Mouse (Mus musculus) myocyte (in vitro differentiated cells): ENCODE measurements around the gene Kdm5c. TPM values are rescaled to one million over a fixed set of nuclear protein-coding genes. Genes with fewer than 3 reads are reported as not detected.
"Not testable (repeated sequence)": the region's sequence is repeated elsewhere in the genome, so short reads cannot be mapped to it uniquely, and the experiment has no call there.

Experiments
- H3K27me3 ChIP-seq: one replicate; pipeline ENCODE4 v1.6.1; 2011; ENCODE audit not compliant: control insufficient read depth, insufficient read depth, insufficient read length
- H3K36me3 ChIP-seq: one replicate; pipeline ENCODE4 v1.6.1; 2011; ENCODE audit not compliant: control insufficient read depth, insufficient read depth
- H3K4me2 ChIP-seq: one replicate; pipeline ENCODE4 v1.6.1; 2011; ENCODE audit warnings: low read depth, control low read depth
- H3K4me3 ChIP-seq: one replicate; pipeline ENCODE4 v1.5.1; 2011; ENCODE audit warnings: mild to moderate bottlenecking, control low read depth, moderate library complexity
- H3K79me2 ChIP-seq: one replicate; pipeline ENCODE4 v1.6.1; 2011; ENCODE audit not compliant: control insufficient read depth, insufficient read depth
- H3ac ChIP-seq: one replicate; pipeline ENCODE4 v1.6.1; 2011; ENCODE audit not compliant: control insufficient read depth, insufficient read length
- CEBPB ChIP-seq: IDR thresholded peaks from 2 replicates; pipeline ENCODE4 v1.6.1; 2011; ENCODE audit warnings: mild to moderate bottlenecking, moderate library complexity; ENCODE audit not compliant: poor library complexity, insufficient read depth, severe bottlenecking
- E2F4 ChIP-seq: IDR thresholded peaks from one replicate; pipeline ENCODE4 v1.6.1; 2011; ENCODE audit warnings: mild to moderate bottlenecking, control low read depth, moderate library complexity; ENCODE audit not compliant: insufficient read depth
- MAX ChIP-seq: IDR thresholded peaks from one replicate; pipeline ENCODE4 v1.6.1; 2011; ENCODE audit warnings: low read depth, mild to moderate bottlenecking, control low read depth
- MYOD1 ChIP-seq, 3 experiments: IDR thresholded peaks; one replicate each; pipeline ENCODE4 v1.6.1; 2011; ENCODE audit warnings: control low read depth in 2 of 3, low read depth in 2 of 3, mild to moderate bottlenecking in 2 of 3, moderate library complexity in 1 of 3; ENCODE audit not compliant: insufficient read length in 2 of 3, control insufficient read depth in 1 of 3
- MYOG ChIP-seq, 3 experiments: IDR thresholded peaks; one replicate each; pipeline ENCODE4 v1.6.1; 2011; ENCODE audit warnings: control low read depth in 2 of 3, low read depth in 2 of 3, mild to moderate bottlenecking in 2 of 3; ENCODE audit not compliant: insufficient read length in 2 of 3, control insufficient read depth in 1 of 3, insufficient read depth in 1 of 3
- POLR2A ChIP-seq: IDR thresholded peaks from one replicate; pipeline ENCODE4 v1.6.1; 2011; ENCODE audit warnings: low read depth, mild to moderate bottlenecking, control low read depth, moderate library complexity; ENCODE audit not compliant: insufficient read length
- POLR2AphosphoS2 ChIP-seq: IDR thresholded peaks from one replicate; pipeline ENCODE4 v1.6.1; 2011; ENCODE audit warnings: low read depth, control low read depth; ENCODE audit not compliant: insufficient read length
- REST ChIP-seq: IDR thresholded peaks from one replicate; pipeline ENCODE4 v1.6.1; 2011; ENCODE audit warnings: mild to moderate bottlenecking, control low read depth, moderate library complexity; ENCODE audit not compliant: insufficient read depth, insufficient read length
- SRF ChIP-seq: IDR thresholded peaks from one replicate; pipeline ENCODE4 v1.6.1; 2011; ENCODE audit warnings: low read depth; ENCODE audit not compliant: control insufficient read depth, insufficient read length
- TCF12 ChIP-seq: IDR thresholded peaks from one replicate; pipeline ENCODE4 v1.6.1; 2011; ENCODE audit warnings: mild to moderate bottlenecking, control low read depth; ENCODE audit not compliant: poor library complexity, insufficient read depth, severe bottlenecking
- TCF3 ChIP-seq: IDR thresholded peaks from one replicate; pipeline ENCODE4 v1.6.1; 2011; ENCODE audit warnings: low read depth, control low read depth; ENCODE audit not compliant: insufficient read length
- USF1 ChIP-seq: IDR thresholded peaks from one replicate; pipeline ENCODE4 v1.6.1; 2011; ENCODE audit warnings: low read depth, mild to moderate bottlenecking, control low read depth, moderate library complexity
- polyA plus RNA-seq: library from polyadenylated mRNA; unstranded; fragments of >200 nt; fragmentation: generic; extraction: Trizol; gene quantifications from one replicate; pipeline ENCODE4 v1.2.1, GENCODE M21; 2012; ENCODE audit warnings: missing spikeins

Kdm5c gene
- polyA plus RNA-seq, 1 experiment: 36.6 TPM

DNA sequence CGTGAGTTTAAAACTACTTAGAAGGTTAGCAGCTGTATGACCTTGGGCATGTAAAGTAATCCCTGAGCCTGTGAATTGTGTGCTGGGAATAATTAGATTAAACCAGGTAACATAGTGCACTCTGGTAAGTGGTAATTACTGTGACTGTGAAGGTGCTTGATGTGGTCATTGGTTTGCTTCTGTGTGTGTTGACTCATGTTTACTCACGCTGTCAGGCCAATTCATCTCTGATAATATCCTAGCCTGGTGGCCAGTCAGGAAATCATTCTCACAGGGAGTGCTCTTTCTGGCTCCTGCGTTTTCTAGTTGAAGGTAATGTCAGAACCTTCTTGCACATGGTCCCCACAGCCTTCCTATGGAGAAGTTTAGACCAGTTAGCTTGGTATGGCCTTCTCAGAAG lies 1.3 kb downstream of the Kdm5c start:
- TF ChIP-seq MYOG (IDR thresholded peaks at IDR 0.05; ENCODE audit: control insufficient read depth in 1 of 3, insufficient read depth in 1 of 3, insufficient read length in 2 of 3, low read depth in 2 of 3) (no peak), REST (no peak), SRF (no peak), MAX (no peak), POLR2A (no peak), TCF3 (no peak), POLR2AphosphoS2 (no peak), E2F4 (no peak), CEBPB (no peak), TCF12 (no peak), USF1 (no peak), MYOD1 (IDR thresholded peaks at IDR 0.05; ENCODE audit: control insufficient read depth in 1 of 3, insufficient read length in 2 of 3, low read depth in 2 of 3) (no peak)
- H3K79me2 ChIP-seq: peaks cover 47% of the 10 kb centered on the region
- H3K4me2 ChIP-seq: peak overlapping the region; percentile 89
- H3K36me3 ChIP-seq: peaks cover 8% of the 10 kb centered on the region
- H3K27me3 ChIP-seq: no peaks in the 10 kb centered on the region
- H3K4me3 ChIP-seq: peak overlapping the region; percentile 98
- H3ac ChIP-seq: peak overlapping the region; percentile 27

DNA sequence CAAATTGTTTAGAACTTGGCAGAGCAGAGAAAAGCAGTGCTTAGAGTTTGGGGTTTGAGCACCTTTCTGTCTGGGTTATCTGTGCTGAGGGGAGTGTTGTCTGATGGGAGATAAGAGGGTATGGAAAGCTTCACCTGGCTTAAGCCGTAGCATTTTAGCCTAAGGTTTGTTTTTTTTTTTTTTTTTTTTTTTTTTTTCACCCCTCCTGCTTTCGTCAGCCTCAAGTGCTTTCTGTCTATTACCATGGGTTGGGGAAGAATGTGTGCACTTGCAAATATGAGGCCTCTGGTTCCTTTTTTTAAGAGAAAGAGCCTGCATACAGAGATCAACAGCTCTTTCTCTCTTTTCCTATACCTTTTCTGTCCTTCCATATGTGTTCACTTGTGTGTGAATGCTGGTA lies 2.9 kb downstream of the Kdm5c start:
- Histone ChIP-seq H3ac (no peak overlapping the region), H3K4me2 (peak overlapping the region; percentile 89), H3K36me3 (peaks cover 14% of the 10 kb centered on the region), H3K4me3 (no peak overlapping the region), H3K79me2 (peaks cover 52% of the 10 kb centered on the region), H3K27me3 (no peaks in the 10 kb centered on the region)
- TF ChIP-seq REST: no peak
- no peak for TF ChIP-seq POLR2A
- no peak for TF ChIP-seq MYOD1 (IDR thresholded peaks at IDR 0.05; ENCODE audit: control insufficient read depth in 1 of 3, insufficient read length in 2 of 3, low read depth in 2 of 3)
- TF ChIP-seq TCF12: no peak
- TF ChIP-seq TCF3: no peak
- no peak for TF ChIP-seq USF1
- no peak for TF ChIP-seq MAX
- no peak for TF ChIP-seq CEBPB
- no peak for TF ChIP-seq POLR2AphosphoS2
- TF ChIP-seq SRF: no peak
- TF ChIP-seq E2F4: no peak
- no peak for TF ChIP-seq MYOG (IDR thresholded peaks at IDR 0.05; ENCODE audit: control insufficient read depth in 1 of 3, insufficient read depth in 1 of 3, insufficient read length in 2 of 3, low read depth in 2 of 3)

DNA sequence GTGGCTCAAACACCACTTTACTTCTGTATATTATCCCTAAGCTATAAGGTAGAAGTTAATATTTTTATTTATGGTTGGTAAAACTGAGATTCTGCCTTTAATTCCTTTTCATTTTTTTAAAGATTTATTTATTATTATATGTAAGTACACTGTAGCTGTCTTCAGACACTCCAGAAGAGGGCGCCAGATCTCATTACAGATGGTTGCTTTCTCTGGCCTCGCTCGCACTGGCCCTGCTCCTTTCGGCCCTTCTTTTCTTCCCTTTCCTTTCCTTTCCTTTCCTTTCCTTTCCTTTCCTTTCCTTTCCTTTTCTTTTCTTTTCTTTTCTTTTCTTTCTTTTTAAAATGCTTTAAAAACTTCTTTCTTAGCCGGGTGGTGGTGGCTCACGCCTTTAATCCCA lies 10.3 kb downstream of the Kdm5c start:
- H3K36me3 ChIP-seq: peaks cover 50% of the 10 kb centered on the region
- H3K27me3 ChIP-seq, H3K79me2 ChIP-seq, H3ac ChIP-seq, H3K4me2 ChIP-seq, H3K4me3 ChIP-seq: not testable (repeated sequence)

DNA sequence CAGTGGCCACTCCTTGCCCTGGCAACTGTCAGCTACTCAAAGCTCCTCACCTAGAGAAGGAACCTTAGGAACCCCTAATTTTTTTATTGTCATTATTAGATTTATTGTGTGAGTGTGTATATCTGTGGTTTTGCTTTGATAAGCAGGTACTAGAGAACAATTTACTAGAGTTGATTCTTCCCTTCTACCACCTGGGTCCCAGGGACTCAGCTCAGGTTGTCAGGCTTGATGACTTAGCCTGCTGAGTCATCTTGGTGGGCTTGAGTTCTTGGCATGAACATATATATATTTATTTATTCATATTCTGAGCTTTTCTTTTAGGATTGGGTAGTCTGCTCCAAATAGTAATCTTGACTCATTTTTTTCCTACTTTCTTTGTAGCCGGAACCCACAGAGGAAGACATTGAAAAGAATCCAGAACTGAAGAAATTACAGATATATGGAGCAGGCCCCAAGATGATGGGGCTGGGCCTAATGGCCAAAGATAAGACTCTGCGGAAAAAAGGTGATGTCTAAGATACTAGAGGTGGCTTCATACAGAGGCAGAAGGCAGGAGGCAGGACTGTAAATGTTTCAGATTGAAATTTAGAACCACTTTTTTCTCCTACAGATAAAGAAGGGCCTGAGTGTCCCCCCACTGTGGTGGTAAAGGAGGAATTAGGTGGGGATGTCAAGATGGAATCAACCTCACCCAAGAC lies 11.8 kb downstream of the Kdm5c start:
- Histone ChIP-seq H3K4me2 (no peak overlapping the region), H3K27me3 (no peaks in the 10 kb centered on the region)
- TF ChIP-seq MYOD1 (IDR thresholded peaks at IDR 0.05; ENCODE audit: control insufficient read depth in 1 of 3, insufficient read length in 2 of 3, low read depth in 2 of 3) (no peak), E2F4 (no peak), MAX (no peak), REST (no peak), TCF3 (no peak), TCF12 (no peak), CEBPB (no peak), POLR2AphosphoS2 (no peak), USF1 (no peak), SRF (no peak), POLR2A (no peak), MYOG (IDR thresholded peaks at IDR 0.05; ENCODE audit: control insufficient read depth in 1 of 3, insufficient read depth in 1 of 3, insufficient read length in 2 of 3, low read depth in 2 of 3) (no peak)

DNA sequence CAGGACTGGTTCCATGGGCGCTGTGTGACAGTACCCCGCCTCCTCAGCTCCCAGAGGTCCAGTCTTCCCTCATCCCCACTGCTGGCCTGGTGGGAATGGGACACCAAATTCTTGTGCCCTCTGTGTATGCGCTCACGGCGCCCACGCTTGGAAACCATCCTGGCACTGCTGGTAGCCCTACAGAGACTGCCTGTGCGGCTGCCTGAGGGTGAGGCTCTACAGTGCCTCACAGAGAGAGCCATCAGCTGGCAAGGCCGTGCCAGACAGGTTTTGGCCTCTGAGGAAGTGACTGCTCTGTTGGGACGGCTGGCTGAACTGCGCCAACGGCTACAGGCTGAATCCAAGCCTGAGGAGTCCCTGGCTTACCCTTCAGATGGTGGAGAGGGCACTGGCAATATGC lies 38.4 kb downstream of the Kdm5c start:
- TF ChIP-seq MYOG (IDR thresholded peaks at IDR 0.05; ENCODE audit: control insufficient read depth in 1 of 3, insufficient read depth in 1 of 3, insufficient read length in 2 of 3, low read depth in 2 of 3): no peak
- TF ChIP-seq USF1: no peak
- TF ChIP-seq E2F4: no peak
- TF ChIP-seq POLR2A: no peak
- TF ChIP-seq CEBPB: no peak
- TF ChIP-seq REST: no peak
- no peak for TF ChIP-seq SRF
- no peak for TF ChIP-seq POLR2AphosphoS2
- no peak for TF ChIP-seq MAX
- TF ChIP-seq TCF3: no peak
- TF ChIP-seq MYOD1 (IDR thresholded peaks at IDR 0.05; ENCODE audit: control insufficient read depth in 1 of 3, insufficient read length in 2 of 3, low read depth in 2 of 3): no peak
- TF ChIP-seq TCF12: no peak
- no peak overlapping the region for H3K4me3 ChIP-seq
- H3K4me2 ChIP-seq: no peak overlapping the region
- no peaks in the 10 kb centered on the region for H3K27me3 ChIP-seq
- no peak overlapping the region for H3ac ChIP-seq
- peaks cover 34% of the 10 kb centered on the region for H3K36me3 ChIP-seq
- H3K79me2 ChIP-seq: no peaks in the 10 kb centered on the region

More for the DNA sequence above, 11.8 kb downstream of the Kdm5c start:
- Histone ChIP-seq H3K4me3 (no peak overlapping the region), H3K79me2 (peaks cover 5% of the 10 kb centered on the region), H3ac (no peak overlapping the region), H3K36me3 (peaks cover 46% of the 10 kb centered on the region)
